Mouse (Mus musculus): ENCODE measurements around the gene Tulp2.
A peak's percentile ranks its signal among the peaks of the same experiment; 100 is the strongest.
"Not testable (repeated sequence)": the region's sequence is repeated elsewhere in the genome, so short reads cannot be mapped to it uniquely, and the experiment has no call there.

Tulp2 gene

DNA sequence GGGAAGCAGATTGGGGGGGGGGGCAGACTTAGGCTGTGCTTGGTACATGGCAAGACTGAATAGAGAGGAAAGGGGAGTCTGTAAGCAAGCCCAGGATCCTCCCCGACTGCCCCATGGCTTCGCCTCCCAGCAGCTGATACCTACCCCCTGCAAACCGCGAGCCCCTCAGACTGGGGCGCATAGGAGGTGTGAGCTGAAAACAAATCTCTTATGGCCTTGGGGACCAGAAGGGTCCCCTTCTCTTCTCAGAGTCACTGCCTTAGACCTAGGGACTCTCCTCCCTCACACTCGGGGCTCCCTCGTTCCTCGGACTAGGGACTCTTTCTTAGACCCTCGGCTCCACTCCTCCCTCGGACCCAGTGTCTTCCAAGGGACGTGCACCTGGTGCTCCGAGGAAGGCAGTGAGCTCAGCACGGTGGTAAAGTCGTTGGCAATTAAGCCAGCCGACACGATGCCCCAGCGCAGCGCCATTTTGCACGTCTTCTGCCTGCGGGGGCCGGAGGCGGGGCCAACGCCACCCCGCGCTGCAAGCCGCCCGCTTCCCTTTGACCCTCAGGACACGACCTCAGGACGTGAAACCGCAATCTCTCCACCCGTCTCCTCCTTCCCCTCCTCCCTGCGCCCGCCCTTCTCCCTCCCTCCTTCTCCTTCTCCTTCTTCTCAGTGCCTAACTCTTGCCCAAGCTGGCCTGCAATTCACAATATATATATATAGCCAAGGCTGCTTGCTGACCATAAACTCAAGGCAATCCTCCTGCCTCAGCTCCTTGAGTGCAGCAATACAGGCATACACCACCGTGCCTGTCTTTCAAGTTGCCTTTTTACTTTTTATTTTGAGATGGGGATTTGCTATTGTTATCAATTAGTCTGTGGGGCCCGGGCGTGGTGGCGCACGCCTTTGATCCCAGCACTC, 6.9 kb downstream of the Tulp2 start, which contains the start of gene Dhdh:
TSS of gene Dhdh (minus strand) at position 513 of the 912 bp plus-strand sequence.
- DNase-seq, result peak; percentile 71 to 74

DNA sequence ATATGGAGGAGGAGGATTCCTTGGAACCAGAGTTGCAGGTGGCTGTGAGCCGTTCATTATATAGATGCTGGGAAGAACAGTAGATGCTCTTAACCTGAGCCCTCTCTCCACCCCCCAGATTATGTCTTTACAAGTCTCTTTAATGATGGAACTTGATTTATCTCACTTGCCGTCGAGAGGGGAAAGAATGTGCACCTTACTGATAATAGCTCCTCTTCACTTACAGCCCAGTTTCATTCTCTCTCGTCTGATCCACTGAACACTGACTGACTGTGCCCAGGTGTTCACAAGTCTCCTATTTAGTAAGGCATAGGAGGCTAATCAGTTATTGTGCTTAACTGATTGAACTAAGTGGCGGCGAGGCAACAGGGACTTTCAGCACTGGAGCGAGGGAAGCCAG, 7.9 kb downstream of the Tulp2 start:
- DNase-seq, result no peak

DNA sequence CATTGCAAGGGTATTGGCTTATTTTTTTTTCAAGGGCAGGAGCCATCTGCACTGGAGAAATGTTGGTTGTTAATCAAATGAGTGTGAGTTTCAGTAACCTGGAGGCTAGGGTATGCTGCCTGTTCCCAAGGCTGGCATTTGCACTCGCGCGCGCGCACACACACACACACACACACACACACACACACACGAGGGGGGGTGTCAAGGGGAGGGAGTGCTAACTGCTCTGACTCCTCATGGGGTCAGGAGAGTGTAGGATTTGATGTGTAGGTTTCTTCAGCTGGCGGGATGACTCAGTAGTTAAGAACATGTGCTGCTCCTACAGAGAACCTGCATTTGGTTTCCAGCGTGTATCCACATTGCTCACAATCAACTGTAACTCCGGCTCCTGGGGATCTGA, 9.1 kb downstream of the Tulp2 start:
- no peak for DNase-seq

DNA sequence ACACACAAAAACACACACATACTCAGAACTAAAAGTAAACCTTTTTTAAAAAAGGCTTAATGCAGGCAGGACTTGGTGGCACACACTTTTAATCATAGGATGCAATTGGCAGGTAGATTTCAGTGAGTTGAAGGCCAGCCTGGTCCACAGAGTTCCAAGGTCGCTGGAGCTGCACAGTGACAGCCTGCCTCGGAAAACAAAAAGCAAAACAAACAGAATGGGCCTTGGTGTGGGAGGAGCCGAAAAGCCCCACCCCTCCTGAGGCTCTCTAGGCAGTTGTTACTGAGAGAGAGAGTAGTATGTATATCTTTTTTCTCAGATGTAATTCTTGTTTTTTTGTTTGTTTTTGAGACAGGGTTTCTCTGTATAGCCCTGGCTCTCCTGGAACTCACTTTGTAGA, 9.6 kb downstream of the Tulp2 start:
- DNase-seq, result no peak

DNA sequence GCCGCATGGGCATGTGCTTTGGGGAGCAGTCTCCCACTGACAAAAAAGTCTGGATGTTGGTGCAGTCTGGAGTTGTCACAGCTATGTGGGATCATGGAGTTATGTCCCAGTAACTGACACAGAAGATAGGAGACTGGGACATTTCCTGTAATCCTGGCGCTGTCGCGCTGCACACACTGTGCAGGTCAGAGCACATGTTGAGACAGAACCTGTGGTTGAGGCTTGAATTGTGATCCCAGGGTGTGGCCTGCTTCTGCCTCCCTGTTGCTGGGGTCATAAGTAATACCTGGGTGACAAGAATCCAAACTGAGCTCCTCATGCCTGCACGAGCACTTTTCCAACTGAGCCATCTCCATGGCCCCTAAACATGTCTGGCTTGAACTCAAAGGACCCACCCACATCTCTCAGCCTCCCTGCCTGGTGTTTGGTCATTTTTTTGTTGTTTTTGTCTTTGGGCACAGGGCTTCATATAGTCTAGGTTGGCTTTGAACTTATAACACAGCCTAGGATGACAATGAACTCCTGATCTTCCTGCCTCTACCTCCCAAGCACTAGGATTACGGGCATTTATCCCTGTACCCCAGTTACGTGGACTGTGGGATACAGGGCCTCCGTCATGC, 10.7 kb downstream of the Tulp2 start:
- peak in 1 of 2 experiments; percentile 44 for DNase-seq

DNA sequence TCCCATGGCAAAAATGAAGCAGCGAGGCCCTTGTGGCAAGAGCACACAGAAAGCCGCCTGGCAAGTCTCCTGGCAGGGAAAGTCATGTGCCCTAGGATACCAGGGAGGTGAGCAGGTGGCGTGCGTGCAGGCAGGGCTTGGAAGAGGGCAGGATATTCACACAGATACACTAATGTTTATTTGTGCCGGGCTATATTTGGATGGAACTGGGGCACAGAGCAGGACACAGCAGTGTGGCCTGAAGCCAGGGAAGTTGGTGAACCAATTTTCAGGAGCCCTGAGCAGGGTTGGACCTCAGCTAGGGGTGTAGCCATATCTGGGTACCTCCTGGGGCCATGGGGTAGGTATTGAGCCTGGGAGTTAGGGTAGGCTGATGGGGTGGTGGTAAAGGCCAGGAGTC, 11.3 kb downstream of the Tulp2 start:
- peak; percentile 81 to 89 for DNase-seq

DNA sequence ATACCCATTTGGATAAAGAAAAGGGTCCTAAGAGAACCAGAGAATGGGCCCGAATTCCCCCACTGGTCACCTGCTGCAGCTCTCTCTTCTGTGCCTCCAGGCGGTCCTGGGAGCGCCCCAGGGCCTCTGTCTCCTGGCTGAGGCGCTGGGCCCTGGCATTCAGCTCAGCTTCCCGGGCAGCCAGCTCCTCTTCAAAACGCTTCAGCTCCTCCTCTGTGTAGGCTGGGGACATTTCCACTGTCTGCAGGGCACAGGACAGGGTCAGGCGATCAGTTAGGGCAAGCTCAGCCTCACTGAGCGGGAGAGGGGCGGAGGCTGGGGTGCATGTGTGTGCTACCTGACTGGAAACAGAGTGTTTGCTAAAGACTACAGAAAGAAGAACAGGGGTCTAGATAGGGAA, 12.9 kb downstream of the Tulp2 start:
- no peak for DNase-seq

DNA sequence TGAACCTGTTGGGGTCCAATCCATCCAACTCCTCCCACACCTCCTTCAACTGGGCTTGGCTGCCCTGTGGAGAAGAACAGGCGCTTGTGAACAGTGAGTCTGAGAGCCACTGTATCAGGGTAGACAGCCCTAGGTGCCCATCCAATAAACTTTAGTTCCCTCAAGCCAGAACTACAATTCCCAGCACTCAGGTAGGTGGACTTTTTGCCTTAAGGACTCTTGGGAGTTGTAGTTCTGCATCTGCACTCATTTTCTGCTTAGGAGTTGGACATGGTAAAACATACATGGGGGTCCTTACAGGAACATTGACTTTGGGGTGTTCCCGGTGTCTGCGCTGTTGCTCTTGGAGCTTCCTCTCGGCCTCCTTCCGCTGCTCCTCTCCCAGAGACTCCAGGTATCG, 16.8 kb downstream of the Tulp2 start:
- no peak for DNase-seq

DNA sequence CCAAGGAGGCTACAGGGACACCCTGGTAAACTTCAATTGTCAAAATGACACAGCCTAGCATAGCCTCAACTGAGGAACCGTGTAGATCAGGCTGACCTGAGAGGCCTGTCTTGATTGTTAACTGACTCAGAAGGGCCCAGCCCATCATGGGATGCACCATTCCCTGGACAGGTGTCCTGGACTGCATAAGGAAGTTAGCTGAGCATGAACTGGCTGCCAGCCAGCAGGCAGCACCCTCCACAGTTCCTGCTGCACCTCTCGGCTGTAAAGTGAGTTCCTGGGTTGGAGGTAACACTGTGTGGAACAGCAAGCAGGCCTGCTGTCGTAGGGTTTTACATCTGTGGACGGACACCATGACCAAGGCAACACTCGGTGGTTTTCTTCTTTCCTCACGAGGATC, 25.9 kb downstream of the Tulp2 start:
- peak in 1 of 2 experiments; percentile 54 for DNase-seq

DNA sequence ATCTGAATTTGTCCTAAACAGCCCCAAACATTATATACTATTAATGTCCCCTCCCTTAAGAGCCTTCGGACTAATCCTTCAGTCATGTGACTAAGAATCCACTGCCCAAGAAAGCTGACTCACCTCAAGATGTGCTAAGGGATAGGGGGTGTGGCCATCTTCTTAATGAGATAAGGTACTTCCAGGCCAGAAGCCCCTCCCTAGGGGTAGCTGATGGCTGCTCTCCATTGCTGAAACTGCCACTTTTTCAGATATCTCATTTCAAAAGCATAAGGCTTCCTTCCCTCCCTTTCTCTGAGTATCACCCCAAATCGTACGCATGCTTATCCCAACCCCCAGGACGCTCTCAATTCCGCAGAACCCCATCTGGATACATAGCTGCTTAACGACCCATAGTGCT, 26.9 kb downstream of the Tulp2 start:
- no peak for DNase-seq

DNA sequence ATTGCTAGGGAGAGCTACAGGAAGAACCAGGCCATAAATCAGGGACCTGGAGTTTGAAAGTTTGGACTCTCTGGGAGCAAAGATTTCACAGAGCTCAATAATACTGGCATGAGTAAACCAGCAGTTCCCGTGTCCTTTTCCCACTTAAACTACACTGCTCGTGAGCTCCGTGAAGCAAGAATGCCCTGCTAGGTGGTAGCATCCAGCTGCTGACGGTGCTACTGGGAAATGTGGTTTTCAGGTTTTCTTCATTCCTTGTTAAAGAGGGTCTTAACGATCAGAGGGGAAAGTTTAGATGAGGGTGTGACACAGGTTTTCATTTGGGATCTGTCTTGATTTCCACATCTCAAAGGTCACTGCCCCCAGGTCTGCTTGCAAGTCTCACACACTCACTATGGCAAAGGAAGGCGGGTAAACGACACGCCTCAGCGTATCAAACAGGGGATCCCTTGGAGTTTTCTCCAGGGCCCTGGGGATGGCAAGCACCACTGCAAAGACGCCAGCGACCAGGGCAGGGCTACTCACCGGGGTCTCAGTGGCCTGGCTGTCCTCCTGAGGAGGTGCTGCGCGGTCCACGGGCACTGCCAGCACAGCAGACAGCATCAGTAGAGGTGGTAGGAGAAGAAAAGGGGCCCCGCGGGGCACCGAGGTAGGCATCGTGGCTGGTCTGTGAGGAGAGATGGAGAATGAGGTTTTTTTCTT, 27.7 kb downstream of the Tulp2 start:
- DNase-seq, result no peak

DNA sequence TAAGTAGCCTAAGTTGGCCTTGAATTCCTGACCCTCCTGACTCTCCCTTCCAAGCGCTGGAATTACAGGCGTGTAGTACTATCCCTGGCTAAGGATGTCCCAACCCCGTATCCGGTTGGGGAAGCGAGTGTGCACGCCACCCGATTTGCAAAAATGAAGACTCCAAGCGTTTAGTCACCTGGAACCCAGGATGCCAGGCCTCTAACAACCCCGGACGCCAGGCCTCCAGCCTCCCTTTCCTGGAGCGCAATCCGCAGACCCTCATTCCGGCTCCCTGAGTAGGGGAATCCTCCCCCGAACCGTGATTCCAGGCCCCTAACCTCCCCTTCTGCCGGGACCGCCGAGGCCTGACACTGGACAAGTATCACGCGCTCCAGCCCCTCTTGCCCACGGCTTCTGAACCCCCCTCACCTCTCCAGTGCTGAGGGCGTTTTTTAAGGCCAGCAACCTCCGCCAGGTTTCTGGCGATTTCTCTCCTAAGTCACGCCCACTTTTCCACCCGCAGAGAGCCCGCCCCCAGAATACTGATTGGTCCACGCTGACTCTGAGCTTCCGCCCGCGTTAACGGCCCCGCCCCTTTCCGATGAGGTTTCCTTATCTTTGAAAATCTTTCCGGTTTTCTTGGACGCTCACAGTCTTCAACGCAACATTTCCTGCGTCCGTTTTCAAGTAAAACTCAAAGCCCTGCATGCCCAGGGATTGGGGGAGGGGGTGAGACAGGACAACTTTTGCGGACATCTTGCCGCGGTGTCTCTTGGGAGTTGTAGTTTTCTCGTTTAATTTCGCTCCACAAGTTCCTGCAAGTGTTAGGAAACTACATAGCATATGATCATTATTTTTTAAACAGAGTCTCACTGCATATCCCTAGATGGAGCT, 28.5 kb downstream of the Tulp2 start, which contains the start of gene Nucb1:
TSS of gene Nucb1 (minus strand) at position 495 of the 876 bp plus-strand sequence.
- DNase-seq, result peak; percentile 92 to 95

DNA sequence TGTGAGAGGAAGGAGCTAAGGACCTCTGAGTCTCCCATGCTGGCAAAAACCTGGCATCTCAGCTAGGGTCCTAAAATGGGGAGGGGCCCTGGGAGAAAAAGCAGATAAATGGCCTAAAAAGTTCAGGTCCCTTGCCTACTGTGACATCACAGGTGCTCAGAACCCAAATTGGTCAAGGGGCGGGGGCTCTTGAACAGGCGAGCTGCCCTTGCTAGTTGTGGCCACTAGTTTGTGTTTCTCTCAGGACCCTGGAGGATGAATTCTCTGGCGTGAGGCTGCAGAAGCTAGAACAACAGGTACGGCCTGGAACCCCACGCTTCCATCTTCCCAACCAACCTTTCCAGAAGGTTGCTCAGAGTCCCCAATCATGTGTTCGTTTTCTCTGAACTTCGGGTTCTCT, 32.7 kb downstream of the Tulp2 start:
- DNase-seq, result no peak

DNA sequence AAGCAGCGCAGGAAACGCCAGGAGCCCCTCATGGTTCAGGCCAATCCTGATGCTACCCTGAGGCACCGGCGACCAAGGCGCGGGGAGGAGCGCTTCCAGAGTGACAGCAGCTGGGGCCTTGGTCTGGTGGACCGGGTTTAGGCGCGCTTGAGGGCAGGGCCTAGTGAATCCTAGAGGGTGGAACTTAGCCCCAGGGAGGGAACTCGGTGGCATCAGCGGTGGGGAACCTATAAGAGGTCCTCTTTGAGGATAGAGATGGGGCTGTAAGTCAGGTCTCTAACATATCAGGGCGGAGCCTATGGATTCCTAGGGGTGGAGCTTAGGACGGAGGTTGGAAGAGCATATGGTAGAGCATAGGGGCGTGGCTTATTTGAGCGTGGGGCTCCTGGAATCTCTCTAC, 33.8 kb downstream of the Tulp2 start:
- DNase-seq, result no peak

DNA sequence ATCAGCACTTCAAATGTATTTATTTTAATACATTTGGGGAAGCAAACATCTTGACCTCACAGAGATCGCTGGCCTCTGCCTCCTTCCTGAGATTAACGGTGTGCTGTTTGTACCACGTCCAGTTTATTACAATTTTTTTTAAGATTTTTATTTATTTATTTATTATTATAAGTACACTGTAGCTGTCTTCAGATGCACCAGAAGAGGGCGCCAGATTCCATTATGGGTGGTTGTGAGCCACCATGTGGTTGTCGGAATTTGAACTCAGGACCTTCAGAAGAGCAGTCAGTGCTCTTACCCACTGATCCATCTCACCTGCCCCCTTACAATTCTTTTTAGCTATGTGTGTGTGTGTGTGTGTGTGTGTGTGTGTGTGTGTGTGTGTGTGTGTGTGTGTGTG, 35.2 kb downstream of the Tulp2 start:
- not testable (repeated sequence) for DNase-seq

DNA sequence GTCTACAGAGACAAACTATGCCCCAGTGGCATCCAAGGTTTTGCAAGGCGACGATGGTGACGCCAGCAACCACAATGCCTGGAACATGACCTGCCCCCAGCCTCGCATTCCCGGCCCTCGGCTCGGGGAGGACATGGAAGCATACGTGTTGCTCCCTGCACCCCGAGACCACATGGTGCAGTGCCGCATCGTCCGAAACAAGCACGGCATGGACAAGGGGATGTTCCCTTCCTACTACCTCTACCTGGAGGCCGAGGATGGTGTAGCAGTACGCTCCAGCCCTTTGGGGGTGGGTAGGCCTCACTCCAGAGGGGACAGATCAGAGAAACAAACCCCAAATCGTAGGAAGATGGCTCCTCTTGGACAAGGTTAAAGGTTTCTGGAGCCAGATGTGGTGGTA, 36.9 kb downstream of the Tulp2 start:
- DNase-seq, result no peak

DNA sequence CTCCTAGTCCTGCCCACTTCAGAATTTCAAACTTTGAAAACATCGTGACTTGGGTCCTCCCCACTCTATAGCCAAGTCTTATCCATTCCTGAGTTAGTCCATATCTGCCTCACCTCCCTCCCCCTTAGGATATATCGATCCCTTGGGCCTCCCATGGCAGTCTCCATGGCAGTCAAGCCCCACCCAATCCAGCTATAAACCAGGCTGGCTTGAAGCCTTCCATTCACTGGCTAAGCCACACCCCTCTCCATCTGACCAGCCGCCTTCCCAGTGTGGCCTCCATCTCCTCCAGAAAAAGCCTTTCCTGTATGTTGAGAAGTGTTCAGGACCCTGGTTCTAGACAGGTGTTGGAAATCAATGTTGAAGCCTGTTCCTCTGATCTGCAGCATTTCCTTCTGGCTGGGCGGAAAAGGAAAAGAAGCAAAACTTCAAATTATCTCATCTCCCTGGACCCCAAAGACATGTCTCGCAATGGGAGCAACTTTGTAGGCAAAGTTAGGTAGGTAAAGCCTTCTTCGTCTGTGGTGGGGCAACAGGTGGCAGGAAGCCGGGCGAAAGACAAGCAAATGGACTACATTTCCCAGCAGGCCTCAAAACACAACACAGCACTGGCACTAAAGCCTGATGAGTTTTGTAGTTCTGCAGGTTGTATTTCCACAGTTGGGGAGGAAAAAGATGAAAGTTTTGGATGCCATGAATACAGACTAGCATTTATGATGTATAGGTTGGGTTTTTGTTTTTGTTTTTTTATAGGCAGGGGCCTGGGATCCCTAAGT, 37.9 kb downstream of the Tulp2 start:
- no peak for DNase-seq

DNA sequence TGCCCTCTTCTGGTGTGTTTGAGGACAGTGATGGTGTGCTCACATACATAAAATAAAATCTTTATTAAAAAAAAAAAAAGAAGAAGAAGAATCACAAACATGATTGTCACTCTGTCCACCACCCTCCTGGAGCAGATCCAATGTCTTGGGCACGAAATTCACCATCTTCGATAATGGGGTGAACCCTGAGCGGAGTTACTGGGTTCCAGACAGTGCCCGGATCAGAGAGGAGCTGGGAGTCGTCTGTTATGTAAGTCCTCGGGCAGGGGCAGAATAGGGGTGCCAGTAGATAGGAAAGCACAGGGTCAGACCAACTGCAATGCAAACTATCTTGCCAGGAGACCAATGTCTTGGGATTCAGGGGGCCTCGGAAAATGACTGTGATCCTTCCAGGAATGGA, 38.9 kb downstream of the Tulp2 start:
- no peak for DNase-seq

DNA sequence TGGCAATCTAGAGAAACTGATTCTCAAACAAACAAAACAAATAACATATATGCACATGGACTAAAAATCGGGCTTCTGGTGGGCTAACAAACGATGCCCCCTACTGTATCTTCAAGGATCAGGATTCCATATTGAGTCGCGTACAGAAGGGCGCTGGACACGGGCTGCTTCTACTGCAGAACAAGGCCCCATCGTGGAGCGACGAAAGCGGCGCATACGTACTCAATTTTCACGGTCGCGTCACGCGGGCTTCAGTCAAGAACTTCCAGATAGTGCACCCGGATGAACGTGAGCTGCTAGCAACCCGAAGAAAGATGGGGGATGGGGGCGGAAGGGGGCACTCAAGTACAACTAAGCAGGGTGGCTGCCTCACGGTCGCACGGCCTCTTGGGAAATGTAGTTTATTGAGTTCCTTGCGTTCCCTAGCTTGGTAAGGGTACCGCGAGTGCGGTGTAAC, 40.1 kb downstream of the Tulp2 start:
- DNase-seq, result peak; percentile 85 to 89

DNA sequence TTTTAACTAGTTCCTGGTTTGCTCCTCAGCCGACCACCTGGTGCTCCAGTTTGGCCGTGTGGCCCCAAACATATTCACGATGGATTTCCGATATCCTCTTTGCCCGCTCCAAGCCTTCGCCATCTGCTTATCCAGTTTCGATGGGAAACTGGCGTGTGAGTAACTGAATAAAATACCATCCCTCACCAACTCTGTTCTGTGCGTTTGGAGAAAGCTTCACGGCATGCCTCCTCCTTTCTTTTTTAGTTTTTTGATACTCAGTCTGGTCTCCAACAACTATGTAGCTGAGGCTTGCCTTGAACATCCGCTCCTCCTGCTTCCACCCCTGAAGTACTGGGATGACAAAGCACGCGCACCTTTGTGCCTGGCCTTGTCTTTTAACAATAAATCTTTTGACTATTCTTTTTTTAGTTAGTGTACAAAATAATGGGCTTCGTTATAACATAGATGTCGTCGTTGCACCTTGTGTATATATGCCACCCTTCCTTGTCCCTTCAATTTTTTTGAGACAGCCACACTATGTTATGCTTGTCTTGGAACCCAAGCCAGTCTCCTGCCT, 40.6 kb downstream of the Tulp2 start:
- no peak for DNase-seq

DNA sequence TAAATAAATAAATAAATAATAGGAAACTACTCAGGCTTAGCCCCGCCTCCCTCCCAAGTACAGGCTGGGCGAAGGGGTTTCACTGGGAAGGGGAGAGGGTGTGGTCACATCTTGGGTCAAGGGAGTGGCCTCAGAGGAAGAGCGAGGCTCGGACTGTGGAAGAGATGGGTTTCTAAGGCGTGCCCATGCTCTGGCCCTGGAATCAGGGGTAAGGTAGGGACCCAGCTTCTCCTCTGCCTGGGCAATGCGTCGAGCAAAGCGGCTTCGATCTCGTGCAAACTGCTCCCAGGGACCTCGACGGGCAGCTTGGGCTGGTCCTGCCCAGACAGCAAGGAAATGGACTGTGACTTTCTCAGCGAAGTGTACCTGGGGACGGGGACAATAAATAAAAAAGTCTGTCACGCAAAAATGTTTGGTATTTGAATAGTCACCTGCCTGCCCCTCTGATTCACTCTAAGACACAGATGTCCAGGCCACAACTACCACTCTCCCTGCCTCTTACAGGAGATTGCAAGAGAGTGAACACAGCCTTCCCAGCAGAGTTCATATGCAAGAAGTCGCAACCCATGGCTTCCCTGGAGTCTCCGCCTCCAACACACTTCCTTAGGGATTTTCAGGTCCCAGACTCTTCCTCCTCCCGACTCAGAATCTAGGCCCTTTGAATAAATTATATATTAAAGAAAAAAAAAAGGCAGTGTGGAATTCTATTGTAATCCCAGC, 41.4 kb downstream of the Tulp2 start:
- no peak for DNase-seq

All from cerebellum, adult 18-20 months (tissue).